Mouse (Mus musculus): ENCODE data around the gene Akap5.

Akap5 gene

DNA sequence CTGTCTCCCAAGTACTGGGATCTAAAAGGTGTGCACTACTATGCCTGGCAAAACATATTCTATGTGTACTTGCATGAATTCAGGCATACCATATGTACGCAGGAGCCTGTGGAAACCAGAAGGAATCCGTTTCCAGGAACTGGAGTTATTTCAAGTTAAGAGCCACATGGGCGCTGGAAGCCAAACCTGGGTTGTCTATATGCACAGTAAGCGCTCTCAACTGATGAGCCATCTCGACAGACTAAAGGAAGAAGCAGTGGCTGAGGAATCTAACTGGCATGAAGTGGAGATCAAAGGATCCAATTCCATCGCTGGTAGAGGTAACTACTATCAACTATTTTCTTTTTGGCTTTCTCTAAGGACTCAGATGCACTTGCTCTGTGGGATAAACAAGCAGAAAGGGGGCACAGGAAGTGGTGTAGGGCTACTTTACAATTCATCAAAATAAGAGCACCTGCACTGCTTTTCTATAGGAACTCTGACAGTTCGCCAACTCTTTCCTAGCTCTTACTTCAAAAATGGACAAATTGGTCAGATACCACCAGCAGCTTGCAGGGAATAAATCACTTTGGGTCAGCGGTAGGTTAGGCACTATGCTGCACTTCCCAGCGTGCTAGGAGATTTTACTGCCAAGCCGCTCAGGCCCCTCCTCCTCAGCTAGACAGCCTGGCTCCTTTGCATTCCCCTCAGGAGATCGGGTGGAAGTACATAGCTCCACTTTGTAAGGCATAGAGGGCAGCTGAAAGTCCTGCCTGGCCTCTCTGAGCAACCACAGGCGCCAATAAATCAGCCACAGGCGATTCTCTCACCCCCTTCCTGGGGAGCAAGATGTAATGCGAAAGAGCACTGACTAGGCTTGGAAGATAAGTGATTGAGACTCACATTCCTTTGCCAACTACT is 42.7 kb downstream of the Akap5 start:
- no peak for ATAC-seq (ENCODE audit: insufficient number of reproducible peaks, low FRiP score, low TSS enrichment)

GRCm38 (mm10) chr12:76368201-76368789 is 43.6 kb downstream of the Akap5 start:
- ATAC-seq (ENCODE audit: insufficient number of reproducible peaks, low FRiP score, low TSS enrichment) = no peak

GRCm38 (mm10) chr12:76368790-76369205 is 44.1 kb downstream of the Akap5 start:
- peak; percentile 29; the same call in 1 of the 2 replicates for ATAC-seq (ENCODE audit: insufficient number of reproducible peaks, low FRiP score, low TSS enrichment)

GRCm38 (mm10) chr12:76369206-76369977 is 44.7 kb downstream of the Akap5 start, which contains the start of gene Zbtb25:
Gene Zbtb25, minus strand, starts transcription at chr12:76369602.
- peak; percentile 83 for ATAC-seq (ENCODE audit: insufficient number of reproducible peaks, low FRiP score, low TSS enrichment)

GRCm38 (mm10) chr12:76369978-76370830 is 45.5 kb downstream of the Akap5 start, which contains the start of gene Zbtb1:
Gene Zbtb1, plus strand, starts transcription at chr12:76370266.
- peak; percentile 11 for ATAC-seq (ENCODE audit: insufficient number of reproducible peaks, low FRiP score, low TSS enrichment)

- ATAC-seq (ENCODE audit: insufficient number of reproducible peaks, low FRiP score, low TSS enrichment) = no peak
Measured at GRCm38 (mm10) chr12:76370831-76371571, 46.3 kb downstream of the Akap5 start.

DNA sequence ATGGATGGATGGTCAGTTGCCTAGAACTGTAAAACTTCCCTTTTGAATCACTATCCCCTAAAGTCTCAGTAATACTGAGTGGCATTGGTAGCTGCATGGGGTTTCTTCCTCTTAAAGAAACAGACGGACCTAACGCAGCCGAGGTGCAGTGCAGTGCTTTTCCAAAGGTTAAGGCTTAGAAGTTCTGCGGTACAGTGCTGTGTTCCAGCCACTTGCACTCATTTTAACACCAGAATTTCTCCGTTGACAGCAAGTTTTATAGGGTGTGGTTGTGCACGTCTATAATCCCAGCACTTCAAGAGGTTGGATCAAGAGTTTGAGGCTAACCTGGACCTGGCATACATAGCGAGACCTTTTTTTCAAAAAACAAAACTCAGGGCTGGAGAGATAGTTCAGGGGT is 47.4 kb downstream of the Akap5 start:
- no peak for ATAC-seq (ENCODE audit: insufficient number of reproducible peaks, low FRiP score, low TSS enrichment)

DNA sequence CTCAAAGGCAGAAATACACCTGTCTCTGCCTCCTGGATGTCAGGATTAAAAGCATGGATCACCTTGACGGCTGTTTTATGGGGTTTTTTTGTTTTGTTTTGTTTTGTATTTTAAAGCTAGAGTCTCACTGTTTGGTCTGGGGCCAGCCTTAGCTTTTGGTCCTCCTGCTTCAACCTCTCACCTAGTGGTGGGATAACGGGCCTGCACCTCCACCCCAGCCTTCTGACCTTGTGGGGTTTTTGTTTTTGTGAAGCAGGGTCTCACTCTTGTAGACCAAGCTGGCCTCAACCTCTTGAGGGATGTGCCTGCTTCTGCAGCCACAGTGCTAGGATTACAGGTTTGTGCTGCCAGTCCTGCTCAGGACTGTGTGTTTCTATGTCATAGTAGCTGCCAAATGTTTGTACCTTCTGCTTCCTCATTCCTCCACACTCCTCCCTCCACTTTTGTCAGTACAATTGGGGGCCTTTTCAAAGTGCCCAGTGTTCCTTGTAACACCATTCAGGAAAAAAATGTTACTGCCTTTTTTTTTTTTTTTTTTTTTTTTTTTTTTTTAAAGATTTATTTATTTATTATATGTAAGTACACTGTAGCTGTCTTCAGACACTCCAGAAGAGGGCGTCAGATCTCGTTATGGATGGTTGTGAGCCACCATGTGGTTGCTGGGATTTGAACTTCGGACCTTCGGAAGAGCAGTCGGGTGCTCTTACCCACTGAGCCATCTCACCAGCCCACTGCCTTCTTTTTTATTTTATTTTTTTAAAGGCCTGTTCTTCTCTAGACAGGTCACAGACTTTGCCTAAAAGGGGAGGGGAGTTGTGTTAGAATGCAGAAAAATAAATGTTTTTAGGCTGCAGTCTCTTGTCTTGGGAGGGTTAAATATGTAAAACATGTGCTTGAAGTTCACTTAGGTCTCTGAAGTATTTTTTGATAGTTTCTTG is 48.5 kb downstream of the Akap5 start:
- no peak for ATAC-seq (ENCODE audit: insufficient number of reproducible peaks, low FRiP score, low TSS enrichment)

DNA sequence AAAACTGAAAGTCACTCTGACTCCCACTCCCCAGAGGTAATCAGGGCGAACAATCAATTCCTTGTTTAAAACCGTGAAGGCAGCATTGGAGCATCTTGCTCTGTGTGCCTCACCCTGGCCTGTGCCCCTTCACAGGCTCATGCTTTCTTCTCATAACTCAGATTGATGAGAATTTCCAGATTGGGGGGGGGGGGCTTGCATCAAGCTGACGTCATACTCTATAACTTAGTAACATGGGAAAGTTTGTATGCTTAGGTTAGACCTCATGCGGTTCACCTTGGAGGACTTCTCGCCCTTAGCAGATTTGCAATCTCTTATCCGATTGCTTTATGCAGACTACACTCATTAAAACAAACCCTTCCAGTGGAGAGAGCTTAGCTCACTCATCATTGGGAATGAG is 49.3 kb downstream of the Akap5 start:
- ATAC-seq (ENCODE audit: insufficient number of reproducible peaks, low FRiP score, low TSS enrichment) = no peak

DNA sequence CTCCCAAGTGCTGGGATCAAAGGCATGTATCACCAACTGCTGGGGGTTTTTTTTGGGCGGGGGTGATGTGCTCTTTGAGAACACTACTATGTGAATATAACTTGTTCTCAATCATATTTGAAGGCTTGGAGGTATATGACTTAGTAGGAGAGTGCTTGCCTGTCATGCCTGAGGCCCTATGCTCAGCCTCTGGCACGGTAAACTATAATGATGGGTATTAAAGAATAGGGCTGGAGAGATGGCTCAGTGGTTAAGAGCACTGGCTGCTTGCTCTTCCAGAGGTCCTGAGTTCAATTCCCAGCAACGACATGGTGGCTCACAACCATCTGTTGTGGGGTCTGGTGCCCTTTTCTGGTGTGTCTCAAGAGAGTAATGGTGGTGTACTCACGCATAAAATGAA is 50.2 kb downstream of the Akap5 start:
- ATAC-seq (ENCODE audit: insufficient number of reproducible peaks, low FRiP score, low TSS enrichment) = no peak

- no peak for ATAC-seq (ENCODE audit: insufficient number of reproducible peaks, low FRiP score, low TSS enrichment)
Measured at GRCm38 (mm10) chr12:76375506-76375905, 50.8 kb downstream of the Akap5 start.

DNA sequence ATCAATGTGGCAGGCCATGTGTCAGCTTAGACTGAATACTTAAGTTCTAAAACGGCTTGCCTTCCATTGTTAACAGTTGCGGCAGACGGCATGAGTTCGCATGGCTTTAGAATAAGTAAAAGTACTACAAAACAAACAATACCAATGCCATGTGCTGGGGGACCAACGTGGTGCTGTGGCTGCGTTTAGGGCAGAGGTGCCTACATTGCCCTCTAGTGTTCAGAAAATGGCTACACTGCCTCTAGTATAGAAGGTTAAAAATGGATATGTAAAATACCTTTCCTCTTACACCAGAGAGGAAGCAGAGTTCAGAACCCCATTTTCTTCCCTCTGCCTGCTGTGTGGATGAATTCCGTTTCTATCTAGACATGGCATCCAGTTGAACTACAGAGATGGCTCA is 52.0 kb downstream of the Akap5 start:
- no peak for ATAC-seq (ENCODE audit: insufficient number of reproducible peaks, low FRiP score, low TSS enrichment)

DNA sequence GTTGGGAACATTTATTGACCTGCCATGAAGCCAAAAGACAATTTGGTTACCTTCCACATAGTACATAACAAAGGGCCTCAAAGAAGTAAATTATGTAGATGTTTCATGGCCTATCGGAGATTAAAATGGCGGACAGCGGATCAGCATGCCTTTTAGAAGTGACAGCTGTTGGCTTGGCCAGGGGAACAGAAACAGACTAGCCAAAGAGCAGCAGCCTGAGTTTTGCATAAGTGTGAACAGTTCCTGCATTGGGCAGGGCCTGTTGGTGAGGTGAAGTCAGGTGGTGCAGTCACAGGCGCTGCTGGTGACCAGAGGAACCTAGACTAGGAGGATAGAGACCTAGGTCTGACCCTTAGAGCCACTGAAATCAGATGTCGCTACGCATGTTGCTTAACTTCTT is 52.4 kb downstream of the Akap5 start:
- no peak for ATAC-seq (ENCODE audit: insufficient number of reproducible peaks, low FRiP score, low TSS enrichment)

- no peak for ATAC-seq (ENCODE audit: insufficient number of reproducible peaks, low FRiP score, low TSS enrichment)
Measured at GRCm38 (mm10) chr12:76377726-76378125, 53.0 kb downstream of the Akap5 start.

- ATAC-seq (ENCODE audit: insufficient number of reproducible peaks, low FRiP score, low TSS enrichment) = no peak
Measured at GRCm38 (mm10) chr12:76378556-76378955, 53.9 kb downstream of the Akap5 start.

- ATAC-seq (ENCODE audit: insufficient number of reproducible peaks, low FRiP score, low TSS enrichment) = no peak
Measured at GRCm38 (mm10) chr12:76380151-76380550, 55.5 kb downstream of the Akap5 start.
